Comparison of ENCODE assay signal across 27 mouse cellular contexts in the genomic region with DNA sequence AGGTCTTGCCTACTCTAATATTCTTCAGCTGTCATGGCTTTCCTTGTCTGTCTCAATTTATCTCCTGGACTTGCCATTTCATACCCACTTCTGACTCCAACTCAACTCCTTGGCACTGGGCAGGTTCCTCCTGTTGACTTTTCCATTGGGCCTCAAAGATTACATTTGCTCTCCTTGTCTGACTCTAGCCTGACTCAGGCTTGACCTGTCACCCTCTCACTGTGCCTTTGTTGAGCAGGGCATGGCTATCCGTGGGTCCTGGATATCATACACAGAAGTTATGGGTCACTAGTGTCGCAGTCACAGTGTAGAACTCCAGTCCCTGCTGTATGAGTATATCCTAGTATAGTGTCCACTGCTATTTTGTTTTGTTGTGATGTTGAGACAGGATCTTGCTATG.
"Had no signal": no experiment of that assay in that cellular context is flagged by ENCODE, and none has a peak within 500 bp of the region (broad histone marks: within the 10 kb centered on the region; RNA-seq: fewer than 3 reads in every experiment).

No protein-coding gene starts in this region.

- H3K27ac ChIP-seq: embryonic facial prominence, embryonic 10.5 days; embryonic facial prominence, embryonic 12.5 days; embryonic facial prominence, embryonic 13.5 days; embryonic facial prominence, embryonic 15.5 days; forebrain, embryonic 10.5 days; forebrain, embryonic 12.5 days; forebrain, embryonic 13.5 days; forebrain, embryonic 15.5 days; gastrocnemius, adult 2 months; heart, adult 2 months had no signal

- H3K9ac ChIP-seq: embryonic facial prominence, embryonic 12.5 days; embryonic facial prominence, embryonic 13.5 days; embryonic facial prominence, embryonic 15.5 days; forebrain, embryonic 12.5 days; forebrain, embryonic 13.5 days; forebrain, embryonic 15.5 days; forebrain, postnatal 0 days had no signal

- H3K9me3 ChIP-seq: embryonic facial prominence, embryonic 10.5 days; embryonic facial prominence, embryonic 12.5 days; embryonic facial prominence, embryonic 13.5 days; embryonic facial prominence, embryonic 15.5 days; forebrain, embryonic 10.5 days; forebrain, embryonic 12.5 days; forebrain, embryonic 13.5 days; forebrain, embryonic 15.5 days had no signal

- H3K4me2 ChIP-seq: embryonic facial prominence, embryonic 12.5 days; embryonic facial prominence, embryonic 13.5 days; embryonic facial prominence, embryonic 15.5 days; forebrain, embryonic 12.5 days; forebrain, embryonic 13.5 days; forebrain, embryonic 15.5 days had no signal

- H3K4me1 ChIP-seq: embryonic facial prominence, embryonic 10.5 days; embryonic facial prominence, embryonic 12.5 days; embryonic facial prominence, embryonic 13.5 days; embryonic facial prominence, embryonic 15.5 days; forebrain, embryonic 10.5 days; forebrain, embryonic 12.5 days; forebrain, embryonic 13.5 days; forebrain, embryonic 15.5 days had no signal

- ATAC-seq: forebrain, embryonic 13.5 days; forebrain, embryonic 14.5 days; forebrain, embryonic 15.5 days; forebrain, embryonic 16.5 days; forebrain, postnatal 0 days had no signal

- H3K4me3 ChIP-seq: embryonic facial prominence, embryonic 10.5 days; embryonic facial prominence, embryonic 12.5 days; embryonic facial prominence, embryonic 13.5 days; embryonic facial prominence, embryonic 15.5 days; erythroblast, embryonic 14.5 days; forebrain, embryonic 10.5 days; forebrain, embryonic 12.5 days; forebrain, embryonic 13.5 days; forebrain, embryonic 15.5 days; gastrocnemius, adult 2 months; heart, adult 2 months had no signal

- H3K36me3 ChIP-seq: embryonic facial prominence, embryonic 10.5 days; embryonic facial prominence, embryonic 12.5 days; embryonic facial prominence, embryonic 13.5 days; embryonic facial prominence, embryonic 15.5 days; forebrain, embryonic 10.5 days; forebrain, embryonic 12.5 days; forebrain, embryonic 15.5 days had no signal

- DNase-seq: cerebellum, adult 9-10 months; cerebellum, adult 9-11 months; cerebellum, postnatal 10 days; cerebellum, postnatal 14 days; cerebellum, postnatal 25 days; cerebellum, postnatal 36 days; embryo, embryonic 11 days; forebrain, postnatal 0 days; gastrocnemius, adult 2 months; gastrocnemius, postnatal 10 days; gastrocnemius, postnatal 14 days; gastrocnemius, postnatal 25 days; gastrocnemius, postnatal 36 days; heart, adult 11 months; heart, adult 18-20 months; heart, adult 2 months had no signal

- H3K27me3 ChIP-seq: embryonic facial prominence, embryonic 12.5 days; embryonic facial prominence, embryonic 13.5 days; embryonic facial prominence, embryonic 15.5 days; forebrain, embryonic 12.5 days; forebrain, embryonic 13.5 days; forebrain, embryonic 15.5 days had no signal
